Mouse (Mus musculus): ENCODE measurements around the gene Dock1.

DNA sequence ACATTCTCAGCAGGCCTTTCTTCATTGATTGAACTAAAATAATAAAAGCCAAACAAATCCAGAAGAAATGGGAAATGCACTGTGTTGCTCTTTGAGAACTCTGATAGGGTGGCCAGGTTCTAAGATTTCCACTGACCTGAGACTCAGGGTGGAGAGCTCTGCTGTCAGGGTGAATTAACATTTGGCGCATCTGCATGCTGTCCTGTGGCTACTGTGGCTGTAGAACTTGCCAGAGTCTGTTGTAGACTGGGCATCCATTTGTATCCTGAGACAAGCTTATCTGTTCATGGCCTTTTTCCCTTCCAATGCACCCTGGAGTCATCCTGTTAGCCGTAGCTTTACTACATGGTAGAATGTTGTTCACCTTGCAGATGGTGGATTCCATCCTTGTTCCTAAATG, 169.6 kb downstream of the Dock1 start:
- TF ChIP-seq CTCF (IDR thresholded peaks at IDR 0.05; ENCODE audit: low read depth, low read length) = no peak
- no peak for TF ChIP-seq POLR2A (IDR thresholded peaks at IDR 0.05; ENCODE audit: insufficient read depth, low read length)
- no peak for TF ChIP-seq EP300 (IDR thresholded peaks at IDR 0.05; ENCODE audit: insufficient read depth, low read depth, low read length)
